Mouse (Mus musculus): ENCODE data around the gene Gm20388. TPM values are rescaled to one million over a fixed set of nuclear protein-coding genes. Genes with fewer than 3 reads are reported as not detected.

Gene Gm20388
- total and polyA plus RNA-seq, 2 experiments from 2014 or later, result 17.3 TPM; not detected in 1

DNA sequence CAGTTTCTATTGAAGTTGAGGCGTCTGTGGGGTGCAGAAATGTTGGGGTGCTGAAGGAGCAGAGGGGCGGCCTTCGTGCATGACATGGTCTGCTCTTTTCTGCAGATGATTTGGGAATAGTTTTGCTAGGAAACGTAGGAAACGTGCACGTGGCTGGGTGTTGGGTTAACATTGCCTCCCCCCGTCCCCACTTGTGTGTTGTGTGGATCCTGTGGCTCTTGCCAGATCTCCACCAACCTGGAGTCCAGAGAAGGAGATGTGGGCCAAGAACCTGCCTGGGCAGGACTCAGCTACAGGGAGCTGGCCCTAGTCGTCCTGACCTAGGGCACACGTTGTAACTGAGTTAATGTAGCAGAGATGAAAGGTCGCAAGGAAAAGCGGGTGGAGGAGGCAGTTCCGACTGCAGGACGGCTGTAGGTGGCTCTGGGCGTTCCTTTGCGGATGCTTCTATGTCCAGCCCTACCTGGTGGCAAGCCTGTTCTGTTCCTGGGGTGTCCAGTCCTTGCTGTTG lies 579.2 kb downstream of the Gm20388 start:
- H3K4me3 ChIP-seq (ENCODE audit: low read depth, low read length), result peak overlapping the region; percentile 80
- peak overlapping the region; percentile 79 for H3K9ac ChIP-seq (replicated peaks; ENCODE audit: low read depth, low read length)
- peak overlapping the region; percentile 77 for H3K4me2 ChIP-seq (ENCODE audit: low read depth, low read length)
- no peak for DNase-seq (ENCODE audit: low spot score)
- TF ChIP-seq EP300 (IDR thresholded peaks at IDR 0.05; ENCODE audit: low read depth) (no peak), CTCF (IDR thresholded peaks at IDR 0.05; ENCODE audit: low read depth) (no peak)
- peaks cover 59% of the 10 kb centered on the region for H3K4me1 ChIP-seq (ENCODE audit: control insufficient read depth, insufficient read depth)
- no peaks in the 10 kb centered on the region for H3K36me3 ChIP-seq (replicated peaks; ENCODE audit: control insufficient read depth, insufficient read depth, low read length)
- ATAC-seq (ENCODE audit: insufficient read depth, low read depth), result no peak
- peak overlapping the region; percentile 90 for H3K27ac ChIP-seq (ENCODE audit: low read depth)
- no peaks in the 10 kb centered on the region for H3K27me3 ChIP-seq (ENCODE audit: control insufficient read depth, insufficient read depth, low read length)
- WGBS, result 6% methylated on average over 15 of the region's 15 CpGs
- H3K9me3 ChIP-seq (replicated peaks; ENCODE audit: control insufficient read depth, low read length), result no peaks in the 10 kb centered on the region

DNA sequence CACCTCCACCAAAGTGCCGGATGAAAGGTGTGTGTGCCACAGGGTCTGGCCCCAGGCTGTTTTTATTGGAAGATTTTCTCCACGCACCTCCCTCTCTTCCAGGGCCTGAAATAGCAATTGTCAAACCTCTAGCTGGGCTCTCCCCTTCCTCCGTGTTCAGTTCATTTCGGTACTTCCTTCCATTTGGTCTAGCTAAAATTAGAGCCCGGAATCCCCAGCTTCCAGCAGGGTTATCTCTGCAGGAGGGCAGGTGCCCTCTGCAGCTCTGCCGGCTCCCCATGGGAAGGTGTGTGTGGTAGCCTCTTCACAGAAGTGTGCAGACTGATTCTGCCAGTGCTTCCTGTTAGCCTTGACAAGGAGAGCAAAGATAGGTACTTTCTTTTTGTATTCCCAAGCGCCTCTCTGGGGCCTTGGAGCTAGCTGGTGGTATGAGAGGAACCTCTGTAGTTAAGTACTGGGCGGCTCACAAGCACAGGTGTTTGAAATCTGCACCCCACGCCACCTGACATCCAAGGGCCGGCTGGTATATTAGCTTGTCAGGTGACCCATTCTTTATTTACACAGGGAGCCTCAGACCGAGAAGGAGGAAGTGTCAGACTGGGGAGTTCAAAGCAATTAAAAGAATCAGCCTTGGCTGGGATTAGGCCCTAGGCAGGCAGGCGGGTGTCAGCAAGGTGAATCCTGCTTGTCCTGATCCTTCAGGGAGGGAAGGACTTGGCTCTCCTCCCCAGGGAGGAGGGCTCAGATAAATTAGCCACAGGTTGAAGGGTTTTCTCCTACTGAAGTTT lies 579.9 kb downstream of the Gm20388 start:
- H3K27ac ChIP-seq (ENCODE audit: low read depth), result peak overlapping the region; percentile 90
- H3K9me3 ChIP-seq (replicated peaks; ENCODE audit: control insufficient read depth, low read length), result no peaks in the 10 kb centered on the region
- H3K4me3 ChIP-seq (ENCODE audit: low read depth, low read length), result peak overlapping the region; percentile 80
- ATAC-seq (ENCODE audit: insufficient read depth, low read depth) (no peak), DNase-seq (ENCODE audit: low spot score) (no peak)
- peaks cover 60% of the 10 kb centered on the region for H3K4me1 ChIP-seq (ENCODE audit: control insufficient read depth, insufficient read depth)
- TF ChIP-seq EP300 (IDR thresholded peaks at IDR 0.05; ENCODE audit: low read depth) (no peak), CTCF (IDR thresholded peaks at IDR 0.05; ENCODE audit: low read depth) (no peak)
- H3K27me3 ChIP-seq (ENCODE audit: control insufficient read depth, insufficient read depth, low read length), result no peaks in the 10 kb centered on the region
- 16% methylated on average over 12 of the region's 12 CpGs for WGBS
- H3K9ac ChIP-seq (replicated peaks; ENCODE audit: low read depth, low read length), result peak overlapping the region; percentile 79; the same call in 1 of the 2 replicates
- H3K4me2 ChIP-seq (ENCODE audit: low read depth, low read length), result peak overlapping the region; percentile 77
- no peaks in the 10 kb centered on the region for H3K36me3 ChIP-seq (replicated peaks; ENCODE audit: control insufficient read depth, insufficient read depth, low read length)

DNA sequence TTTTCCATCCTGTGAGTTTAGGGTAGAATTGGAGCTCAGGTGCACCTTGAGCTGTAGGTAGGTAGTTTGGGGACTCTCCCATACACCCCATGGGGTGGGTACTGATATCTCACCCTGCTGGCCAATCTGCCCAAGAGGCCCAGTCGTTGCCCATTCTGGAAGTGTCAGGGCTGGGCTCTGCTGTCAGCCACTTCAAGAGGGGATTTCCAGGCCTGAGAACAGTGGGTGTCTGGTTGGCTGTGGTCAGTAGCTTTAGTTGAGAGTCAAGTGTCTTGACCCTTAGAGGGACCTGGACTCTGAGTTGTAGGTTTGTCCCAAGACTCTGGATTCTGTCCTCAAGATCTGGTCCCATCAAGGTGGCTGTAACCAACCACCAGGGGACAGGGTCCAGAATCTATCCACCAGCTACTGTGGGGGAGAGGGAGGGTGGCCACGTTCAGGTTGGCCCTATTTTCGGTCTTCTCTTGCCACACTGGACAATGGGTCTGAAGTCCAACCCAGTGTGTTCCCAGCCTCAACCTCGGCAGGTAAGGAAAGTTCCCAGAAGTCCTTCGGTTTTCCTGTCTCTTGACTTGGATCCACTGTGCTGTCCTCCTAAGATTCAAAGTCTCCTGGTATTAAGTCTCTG lies 580.6 kb downstream of the Gm20388 start:
- Histone ChIP-seq H3K27me3 (ENCODE audit: control insufficient read depth, insufficient read depth, low read length) (no peaks in the 10 kb centered on the region), H3K4me2 (ENCODE audit: low read depth, low read length) (peak overlapping the region; percentile 77), H3K4me1 (ENCODE audit: control insufficient read depth, insufficient read depth) (peaks cover 61% of the 10 kb centered on the region), H3K36me3 (replicated peaks; ENCODE audit: control insufficient read depth, insufficient read depth, low read length) (no peaks in the 10 kb centered on the region), H3K9ac (replicated peaks; ENCODE audit: low read depth, low read length) (no peak overlapping the region), H3K4me3 (ENCODE audit: low read depth, low read length) (peak overlapping the region; percentile 80; the same call in 1 of the 2 replicates), H3K9me3 (replicated peaks; ENCODE audit: control insufficient read depth, low read length) (no peaks in the 10 kb centered on the region), H3K27ac (ENCODE audit: low read depth) (no peak overlapping the region)
- no peak for DNase-seq (ENCODE audit: low spot score)
- WGBS, result 54% methylated on average over 5 of the region's 5 CpGs
- ATAC-seq (ENCODE audit: insufficient read depth, low read depth), result no peak
- TF ChIP-seq EP300 (IDR thresholded peaks at IDR 0.05; ENCODE audit: low read depth), result no peak
- TF ChIP-seq CTCF (IDR thresholded peaks at IDR 0.05; ENCODE audit: low read depth), result no peak

DNA sequence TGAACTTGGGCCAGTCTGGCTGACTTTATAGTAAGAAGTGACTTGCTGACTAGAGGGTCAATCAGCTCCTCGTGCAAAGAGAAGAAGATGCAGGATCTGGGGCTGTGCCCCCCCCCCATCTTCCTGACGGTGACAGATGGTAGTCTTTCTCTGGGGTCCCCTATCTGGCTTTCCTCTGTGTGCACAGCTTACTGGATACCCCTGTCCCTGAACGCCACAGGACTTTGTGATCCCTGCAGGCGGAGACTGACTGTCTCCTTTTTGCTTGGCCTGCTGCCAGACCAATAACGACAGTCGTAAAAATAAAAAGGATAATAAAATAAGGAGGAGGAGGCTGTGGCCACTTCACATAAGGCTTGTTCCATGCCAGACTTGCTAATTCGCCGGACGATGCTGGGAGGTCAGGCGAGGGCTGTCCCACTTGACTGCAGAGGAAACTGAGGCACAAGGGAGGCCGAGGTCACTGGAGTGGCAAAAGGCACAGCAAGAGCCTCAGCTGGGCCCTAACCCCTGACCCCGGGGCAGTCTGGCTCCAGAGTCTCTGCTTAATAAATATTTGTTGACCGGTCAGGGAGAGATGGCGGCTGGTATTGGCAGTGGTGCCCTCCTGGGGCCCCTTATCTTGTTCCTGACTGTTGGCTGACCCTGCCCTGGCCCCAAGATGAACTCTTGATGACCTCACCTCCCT lies 581.7 kb downstream of the Gm20388 start:
- H3K4me3 ChIP-seq (ENCODE audit: low read depth, low read length), result no peak overlapping the region

DNA sequence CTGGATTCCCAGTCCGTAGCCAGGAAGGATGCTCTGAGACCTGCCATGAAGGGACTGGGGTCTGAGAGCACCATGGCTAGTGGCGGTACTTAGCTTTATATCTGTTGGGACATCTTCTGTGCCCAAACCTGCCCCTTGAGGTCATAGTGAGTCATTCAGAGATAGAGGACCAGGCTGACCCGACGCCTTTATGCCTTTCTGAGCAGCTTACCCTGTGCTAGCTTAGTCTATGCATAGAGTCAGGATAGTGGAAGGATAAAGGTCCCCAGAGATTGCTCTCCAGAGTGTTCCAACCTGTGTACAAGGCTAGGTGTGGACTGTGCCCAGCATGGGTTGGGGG lies 582.2 kb downstream of the Gm20388 start:
- no peak overlapping the region for H3K9ac ChIP-seq (replicated peaks; ENCODE audit: low read depth, low read length)
- no peak overlapping the region for H3K27ac ChIP-seq (ENCODE audit: low read depth)
- H3K4me1 ChIP-seq (ENCODE audit: control insufficient read depth, insufficient read depth), result peaks cover 70% of the 10 kb centered on the region
- H3K27me3 ChIP-seq (ENCODE audit: control insufficient read depth, insufficient read depth, low read length), result no peaks in the 10 kb centered on the region
- WGBS, result 49% methylated on average over 4 of the region's 4 CpGs
- TF ChIP-seq EP300 (IDR thresholded peaks at IDR 0.05; ENCODE audit: low read depth), result no peak
- no peak for TF ChIP-seq CTCF (IDR thresholded peaks at IDR 0.05; ENCODE audit: low read depth)
- H3K36me3 ChIP-seq (replicated peaks; ENCODE audit: control insufficient read depth, insufficient read depth, low read length), result no peaks in the 10 kb centered on the region
- H3K9me3 ChIP-seq (replicated peaks; ENCODE audit: control insufficient read depth, low read length), result no peaks in the 10 kb centered on the region
- 0 out of 2 replicates have a peak overlapping the region, but pooled peaks have one; percentile 17 for H3K4me2 ChIP-seq (ENCODE audit: low read depth, low read length)
- DNase-seq (ENCODE audit: low spot score), result no peak
- no peak for ATAC-seq (ENCODE audit: insufficient read depth, low read depth)
- H3K4me3 ChIP-seq (ENCODE audit: low read depth, low read length), result no peak overlapping the region

More for the DNA sequence above, 581.7 kb downstream of the Gm20388 start:
- no peak overlapping the region for H3K9ac ChIP-seq (replicated peaks; ENCODE audit: low read depth, low read length)
- H3K36me3 ChIP-seq (replicated peaks; ENCODE audit: control insufficient read depth, insufficient read depth, low read length), result no peaks in the 10 kb centered on the region
- peaks cover 66% of the 10 kb centered on the region for H3K4me1 ChIP-seq (ENCODE audit: control insufficient read depth, insufficient read depth)
- H3K9me3 ChIP-seq (replicated peaks; ENCODE audit: control insufficient read depth, low read length), result no peaks in the 10 kb centered on the region
- TF ChIP-seq CTCF (IDR thresholded peaks at IDR 0.05; ENCODE audit: low read depth) (no peak), EP300 (IDR thresholded peaks at IDR 0.05; ENCODE audit: low read depth) (no peak)
- no peaks in the 10 kb centered on the region for H3K27me3 ChIP-seq (ENCODE audit: control insufficient read depth, insufficient read depth, low read length)
- 34% methylated on average over 14 of the region's 14 CpGs for WGBS
- H3K4me2 ChIP-seq (ENCODE audit: low read depth, low read length), result peak overlapping the region; percentile 17; the same call in 1 of the 2 replicates
- H3K27ac ChIP-seq (ENCODE audit: low read depth), result no peak overlapping the region
- ATAC-seq (ENCODE audit: insufficient read depth, low read depth) (no peak), DNase-seq (ENCODE audit: low spot score) (no peak)
